Mouse (Mus musculus) myocyte (in vitro differentiated cells): Measurements from ENCODE around the gene Sco2.

Source experiments
- CEBPB ChIP-seq: IDR thresholded peaks from 2 replicates; pipeline ENCODE4 v1.6.1; 2011; ENCODE audit warnings: mild to moderate bottlenecking, moderate library complexity; ENCODE audit not compliant: poor library complexity, insufficient read depth, severe bottlenecking
- E2F4 ChIP-seq: IDR thresholded peaks from one replicate; pipeline ENCODE4 v1.6.1; 2011; ENCODE audit warnings: mild to moderate bottlenecking, control low read depth, moderate library complexity; ENCODE audit not compliant: insufficient read depth
- MYOD1 ChIP-seq, 3 experiments: IDR thresholded peaks; one replicate each; pipeline ENCODE4 v1.6.1; 2011; ENCODE audit warnings: control low read depth in 2 of 3, low read depth in 2 of 3, mild to moderate bottlenecking in 2 of 3, moderate library complexity in 1 of 3; ENCODE audit not compliant: insufficient read length in 2 of 3, control insufficient read depth in 1 of 3
- POLR2A ChIP-seq: IDR thresholded peaks from one replicate; pipeline ENCODE4 v1.6.1; 2011; ENCODE audit warnings: low read depth, mild to moderate bottlenecking, control low read depth, moderate library complexity; ENCODE audit not compliant: insufficient read length
- POLR2AphosphoS2 ChIP-seq: IDR thresholded peaks from one replicate; pipeline ENCODE4 v1.6.1; 2011; ENCODE audit warnings: low read depth, control low read depth; ENCODE audit not compliant: insufficient read length
- SRF ChIP-seq: IDR thresholded peaks from one replicate; pipeline ENCODE4 v1.6.1; 2011; ENCODE audit warnings: low read depth; ENCODE audit not compliant: control insufficient read depth, insufficient read length
- TCF12 ChIP-seq: IDR thresholded peaks from one replicate; pipeline ENCODE4 v1.6.1; 2011; ENCODE audit warnings: mild to moderate bottlenecking, control low read depth; ENCODE audit not compliant: poor library complexity, insufficient read depth, severe bottlenecking
- USF1 ChIP-seq: IDR thresholded peaks from one replicate; pipeline ENCODE4 v1.6.1; 2011; ENCODE audit warnings: low read depth, mild to moderate bottlenecking, control low read depth, moderate library complexity

DNA sequence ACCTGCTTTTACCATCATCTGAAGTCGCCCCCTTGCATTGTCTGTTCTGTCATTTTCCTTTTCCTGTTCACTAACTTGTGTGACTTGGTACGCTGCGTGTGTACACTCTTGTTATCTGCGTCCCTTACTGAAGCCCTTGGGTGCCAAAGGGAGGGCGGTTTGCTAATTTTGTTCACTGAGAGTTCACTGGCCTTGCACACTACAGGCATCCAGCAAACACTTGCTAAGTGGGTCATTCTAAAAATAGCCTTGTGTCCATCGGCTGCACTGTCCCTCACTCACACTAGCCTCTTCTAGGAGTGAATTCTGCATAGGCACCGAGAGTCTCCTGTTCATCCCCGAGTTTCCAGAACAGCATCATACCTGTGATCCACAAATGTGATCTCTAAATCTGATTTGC lies 41.6 kb upstream of the Sco2 start:
- TF ChIP-seq E2F4 (no peak), USF1 (no peak), POLR2A (no peak), SRF (no peak), TCF12 (no peak), CEBPB (no peak), POLR2AphosphoS2 (no peak), MYOD1 (IDR thresholded peaks at IDR 0.05; ENCODE audit: control insufficient read depth in 1 of 3, insufficient read length in 2 of 3, low read depth in 2 of 3) (no peak)
